Mouse (Mus musculus): ENCODE data around the gene Sirt4. TPM values are rescaled to one million over a fixed set of nuclear protein-coding genes. Genes with fewer than 3 reads are reported as not detected.
A peak's percentile ranks its signal among the peaks of the same experiment; 100 is the strongest.
"Not testable (repeated sequence)": the region's sequence is repeated elsewhere in the genome, so short reads cannot be mapped to it uniquely, and the experiment has no call there.

Sirt4 gene
- total RNA-seq (2022), result 10 to 100 TPM; 24.6 to 53.8 (median 41.2) TPM

- DNase-seq, result peak; percentile 84
These were observed at the start of gene Sirt4 for GRCm38 (mm10) chr5:115483947-115484920. Gene Sirt4, minus strand, starts transcription at chr5:115484725.

- DNase-seq, result peak; percentile 67
These were observed 47.2 kb upstream of the Sirt4 start for GRCm38 (mm10) chr5:115531671-115532270.

GRCm38 (mm10) chr5:115530447-115530809 is 45.9 kb upstream of the Sirt4 start:
- no peak for DNase-seq

- DNase-seq, result no peak
These were observed 45.4 kb upstream of the Sirt4 start for GRCm38 (mm10) chr5:115529742-115530446.

GRCm38 (mm10) chr5:115529364-115529741 is 44.8 kb upstream of the Sirt4 start:
- no peak for DNase-seq

- no peak for DNase-seq
These were observed 43.6 kb upstream of the Sirt4 start for GRCm38 (mm10) chr5:115528128-115528527.

- no peak for DNase-seq
These were observed 42.1 kb upstream of the Sirt4 start for GRCm38 (mm10) chr5:115526456-115527202.

GRCm38 (mm10) chr5:115525943-115526342 is 41.4 kb upstream of the Sirt4 start:
- DNase-seq, result no peak

GRCm38 (mm10) chr5:115525416-115525815 is 40.9 kb upstream of the Sirt4 start:
- DNase-seq, result no peak

GRCm38 (mm10) chr5:115524471-115524870 is 39.9 kb upstream of the Sirt4 start:
- no peak for DNase-seq

- no peak for DNase-seq
These were observed 39.4 kb upstream of the Sirt4 start for GRCm38 (mm10) chr5:115523971-115524370.

GRCm38 (mm10) chr5:115522981-115523499 is 38.5 kb upstream of the Sirt4 start:
- no peak for DNase-seq

- DNase-seq, result no peak
These were observed 38.0 kb upstream of the Sirt4 start for GRCm38 (mm10) chr5:115522531-115522930.

- DNase-seq, result no peak
These were observed 37.3 kb upstream of the Sirt4 start for GRCm38 (mm10) chr5:115521553-115522461.

- no peak for DNase-seq
These were observed 35.9 kb upstream of the Sirt4 start for GRCm38 (mm10) chr5:115520325-115520869.

- not testable (repeated sequence) for DNase-seq
These were observed 33.7 kb upstream of the Sirt4 start for GRCm38 (mm10) chr5:115518214-115518613.

GRCm38 (mm10) chr5:115517501-115517900 is 33.0 kb upstream of the Sirt4 start:
- DNase-seq, result no peak

GRCm38 (mm10) chr5:115516908-115517307 is 32.4 kb upstream of the Sirt4 start:
- no peak for DNase-seq

GRCm38 (mm10) chr5:115516081-115516907 is 31.8 kb upstream of the Sirt4 start:
- DNase-seq, result no peak
